Mouse (Mus musculus): ENCODE data around the gene Cenpb.

Gene Cenpb

DNA sequence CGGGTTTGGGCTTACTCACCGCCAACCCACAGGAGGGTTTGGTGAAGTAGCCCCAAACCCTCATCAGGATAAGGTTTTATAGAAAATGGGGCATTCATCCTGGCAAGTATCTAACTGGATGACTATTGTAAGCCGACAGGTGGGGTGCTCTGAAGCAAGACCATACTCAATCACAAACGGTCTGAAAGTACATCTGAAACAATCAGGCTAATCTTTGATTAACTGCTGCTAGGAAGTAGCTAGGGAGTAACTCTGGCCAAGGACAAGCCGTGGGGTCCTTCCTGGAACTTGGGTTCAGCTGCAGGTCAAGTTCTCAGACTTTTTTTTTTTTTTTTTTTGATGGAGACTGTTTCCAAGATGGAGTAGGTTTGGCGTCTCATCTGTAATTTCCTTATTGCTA, 11.9 kb downstream of the Cenpb start:
- DNase-seq (ENCODE audit: low spot score in 2 of 2), result no peak

DNA sequence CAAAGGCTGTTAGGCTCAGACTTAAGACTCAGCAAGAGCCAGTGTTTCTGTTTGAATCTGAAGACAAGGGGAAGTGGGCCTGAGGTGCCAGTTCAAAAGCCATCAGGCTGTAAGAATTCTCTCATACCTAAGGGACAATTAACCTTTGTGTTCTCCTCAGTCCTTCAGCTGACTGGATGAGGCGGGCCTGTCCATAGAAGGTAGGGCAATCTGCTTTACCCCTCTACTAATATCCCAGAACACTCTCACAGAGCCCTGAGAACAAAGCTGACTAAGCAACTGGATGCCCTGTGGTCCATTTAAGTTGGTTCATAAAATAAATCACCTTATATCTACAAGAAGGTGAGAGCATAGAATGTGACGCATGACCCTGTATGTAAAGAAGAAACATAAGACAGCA, 13.7 kb downstream of the Cenpb start:
- DNase-seq (ENCODE audit: low spot score in 2 of 2), result no peak

DNA sequence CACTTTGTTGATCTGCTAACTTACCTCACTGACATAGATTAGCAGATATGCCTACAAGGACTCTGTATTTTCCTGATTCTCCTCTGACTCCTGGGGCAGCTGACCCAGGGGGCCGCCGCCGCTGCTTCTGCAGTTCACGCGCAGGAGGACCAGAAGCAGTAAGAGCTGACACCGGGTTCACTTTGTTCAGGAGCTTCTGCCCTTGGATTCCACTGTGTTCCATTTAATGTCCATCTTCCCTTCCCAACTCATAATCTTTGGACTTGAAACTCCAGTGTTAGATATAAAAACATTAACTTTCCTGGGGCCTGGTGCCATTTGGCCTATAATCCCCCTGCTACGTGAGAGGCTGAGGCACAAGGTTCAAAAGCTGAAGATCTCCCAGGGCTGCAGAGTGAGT, 15.9 kb downstream of the Cenpb start:
- no peak for DNase-seq (ENCODE audit: low spot score in 2 of 2)

DNA sequence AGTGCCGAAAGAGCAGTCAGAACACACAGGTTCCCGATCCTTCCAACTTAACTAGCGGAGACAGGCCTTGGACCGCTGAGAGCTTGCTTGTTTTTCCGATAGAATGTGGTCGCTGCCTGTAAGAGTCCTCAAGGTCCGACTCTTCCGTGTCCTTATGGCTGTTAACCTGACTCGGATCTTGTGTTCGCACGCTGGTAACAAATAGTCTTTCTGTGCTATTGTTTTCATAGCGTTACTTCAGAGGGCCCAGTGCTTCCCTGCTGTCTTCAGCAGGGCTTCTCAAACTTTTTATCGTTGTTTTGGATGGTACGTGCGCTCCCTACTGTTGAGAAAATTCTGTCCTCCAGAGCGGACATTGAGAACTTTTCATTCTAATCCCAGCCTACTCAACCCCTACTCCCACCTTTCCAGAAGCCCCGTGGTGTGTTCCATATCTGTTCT, 19.2 kb downstream of the Cenpb start:
- no peak for DNase-seq (ENCODE audit: low spot score in 2 of 2)

DNA sequence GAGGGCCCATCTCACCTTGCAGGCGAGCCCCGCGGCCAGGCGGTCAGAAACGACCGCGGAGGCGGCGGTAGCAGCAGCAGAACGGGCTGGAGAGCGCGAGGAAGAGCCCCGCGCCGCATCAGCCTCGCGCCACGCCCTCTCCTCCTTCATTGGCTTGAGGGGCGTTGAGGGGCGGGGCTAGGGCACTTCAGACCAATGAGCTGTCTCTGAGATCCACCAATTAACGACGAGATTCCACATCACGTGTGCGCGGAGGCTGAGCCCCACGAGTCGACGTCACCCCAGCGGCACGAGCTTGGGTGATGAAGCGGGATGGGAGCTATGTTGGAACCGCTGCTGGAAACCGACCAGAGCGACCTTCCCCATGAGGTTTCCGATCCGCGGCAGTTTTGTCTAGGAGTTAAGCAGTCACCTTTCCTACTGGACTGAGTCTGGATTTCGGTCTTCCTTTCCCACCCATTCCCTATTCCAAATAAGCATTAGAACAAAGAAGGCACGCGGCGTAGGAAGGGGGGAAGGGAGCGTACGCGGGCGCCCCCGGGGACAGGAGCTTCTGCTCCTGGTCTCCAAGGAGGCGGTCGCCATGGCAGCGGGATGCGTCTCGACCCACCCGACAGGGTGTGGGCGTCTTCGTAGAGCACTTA, 19.8 kb downstream of the Cenpb start, which contains the start of gene 1700037H04Rik:
Gene 1700037H04Rik (minus strand): TSS at position 144 of the 644 bp plus-strand sequence.
- peak; percentile 99 for DNase-seq (ENCODE audit: low spot score in 2 of 2)

DNA sequence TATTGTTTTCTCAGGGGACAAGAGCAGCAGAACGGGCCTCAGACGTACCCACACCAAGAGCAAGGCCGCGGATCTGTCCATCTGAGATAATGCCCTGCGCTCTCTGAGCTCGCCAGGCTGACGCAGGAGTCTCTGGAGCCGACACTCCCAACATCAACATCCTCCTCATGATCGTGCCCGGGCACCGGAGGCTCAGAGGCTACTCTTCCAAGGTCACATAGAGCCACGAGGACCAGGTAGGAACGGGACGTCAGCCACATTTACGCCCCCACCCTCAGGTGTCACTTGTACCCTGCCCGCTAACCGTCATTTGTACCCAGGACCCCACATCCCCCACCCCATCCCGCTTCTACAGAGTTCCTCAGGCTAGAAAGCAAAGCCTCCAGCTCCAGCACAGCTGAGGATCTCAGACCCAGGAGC, 20.4 kb downstream of the Cenpb start:
- DNase-seq (ENCODE audit: low spot score in 2 of 2), result no peak

DNA sequence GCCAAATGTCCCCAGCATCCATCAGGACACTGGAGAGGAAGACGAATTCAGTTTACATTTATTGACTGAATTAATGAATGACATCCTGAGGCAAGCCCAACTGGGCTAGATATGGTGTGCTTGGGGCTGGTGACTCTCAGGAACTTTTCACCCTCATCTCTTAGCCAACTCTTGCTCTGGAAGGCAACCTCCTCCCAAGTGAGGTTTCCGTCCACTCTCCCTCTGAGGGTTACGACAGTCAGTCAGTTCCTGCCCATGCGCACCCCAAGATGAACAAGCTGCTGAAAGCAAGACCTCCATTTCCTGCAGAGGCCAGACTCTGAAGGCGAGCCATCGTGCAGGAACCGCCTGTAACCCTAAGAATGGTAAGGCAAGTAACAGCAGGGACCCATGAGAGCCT, 22.9 kb downstream of the Cenpb start:
- no peak for DNase-seq (ENCODE audit: low spot score in 2 of 2)

DNA sequence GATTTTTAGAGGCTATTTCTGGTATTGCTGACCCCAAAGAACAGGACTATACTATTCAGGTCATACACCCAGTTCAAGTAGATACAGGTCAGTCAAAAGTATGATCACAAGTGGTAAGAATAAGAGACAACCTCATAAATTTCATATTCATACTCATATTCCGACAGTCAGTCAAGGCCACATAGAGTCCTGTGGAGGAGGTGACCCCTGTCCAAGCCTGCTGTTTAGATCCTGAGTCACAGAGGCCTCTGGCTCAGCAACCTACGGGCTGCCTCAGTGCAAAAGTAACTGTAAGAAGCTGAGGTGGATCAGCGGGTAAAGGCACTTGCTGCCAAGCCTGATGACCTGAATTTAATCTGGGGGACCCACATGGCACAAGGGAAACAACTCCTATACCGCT, 25.8 kb downstream of the Cenpb start:
- no peak for DNase-seq (ENCODE audit: low spot score in 2 of 2)

DNA sequence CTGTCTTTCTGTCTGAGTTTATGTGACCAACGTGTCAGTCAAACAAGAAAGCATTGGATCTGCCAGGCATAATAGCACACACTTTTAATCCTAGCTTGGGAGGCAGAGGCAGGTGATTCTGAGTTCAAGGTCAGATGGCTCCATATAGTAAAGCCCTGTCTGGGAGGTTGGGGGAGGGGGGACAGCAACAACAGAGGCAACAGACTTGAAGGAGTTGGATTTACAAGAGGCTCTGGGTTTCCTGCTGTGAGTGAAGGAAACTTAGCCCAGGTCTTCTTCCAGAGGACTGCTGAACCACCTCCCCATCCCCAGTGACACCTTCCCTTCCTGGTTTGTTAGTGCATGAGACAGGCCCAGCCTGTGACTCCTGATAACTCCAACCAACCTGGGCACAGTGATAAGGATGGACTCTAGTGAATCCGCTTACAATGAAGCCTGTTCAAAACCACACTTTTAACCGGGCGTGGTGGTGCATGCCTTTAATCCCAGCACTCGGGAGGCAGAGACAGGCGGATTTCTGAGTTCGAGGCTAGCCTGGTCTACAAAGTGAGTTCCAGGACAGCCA, 27.6 kb downstream of the Cenpb start:
- DNase-seq (ENCODE audit: low spot score in 2 of 2), result no peak

DNA sequence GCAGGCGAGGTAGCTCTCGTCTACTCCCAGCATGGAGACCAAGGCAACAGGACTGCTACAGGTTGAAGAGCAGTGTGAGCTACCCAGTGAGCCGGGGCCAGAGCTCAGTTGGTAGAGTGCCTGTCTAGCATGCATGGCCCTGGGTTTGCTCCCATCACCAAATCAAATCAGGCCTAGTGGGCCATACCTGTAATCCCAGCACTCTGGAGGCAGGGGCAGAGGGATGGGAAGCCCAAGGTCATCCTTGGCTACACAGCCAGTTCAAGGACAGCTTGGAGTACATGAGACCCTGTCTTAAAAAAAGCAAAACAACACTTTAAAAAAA, 30.7 kb downstream of the Cenpb start:
- DNase-seq (ENCODE audit: low spot score in 2 of 2), result no peak

DNA sequence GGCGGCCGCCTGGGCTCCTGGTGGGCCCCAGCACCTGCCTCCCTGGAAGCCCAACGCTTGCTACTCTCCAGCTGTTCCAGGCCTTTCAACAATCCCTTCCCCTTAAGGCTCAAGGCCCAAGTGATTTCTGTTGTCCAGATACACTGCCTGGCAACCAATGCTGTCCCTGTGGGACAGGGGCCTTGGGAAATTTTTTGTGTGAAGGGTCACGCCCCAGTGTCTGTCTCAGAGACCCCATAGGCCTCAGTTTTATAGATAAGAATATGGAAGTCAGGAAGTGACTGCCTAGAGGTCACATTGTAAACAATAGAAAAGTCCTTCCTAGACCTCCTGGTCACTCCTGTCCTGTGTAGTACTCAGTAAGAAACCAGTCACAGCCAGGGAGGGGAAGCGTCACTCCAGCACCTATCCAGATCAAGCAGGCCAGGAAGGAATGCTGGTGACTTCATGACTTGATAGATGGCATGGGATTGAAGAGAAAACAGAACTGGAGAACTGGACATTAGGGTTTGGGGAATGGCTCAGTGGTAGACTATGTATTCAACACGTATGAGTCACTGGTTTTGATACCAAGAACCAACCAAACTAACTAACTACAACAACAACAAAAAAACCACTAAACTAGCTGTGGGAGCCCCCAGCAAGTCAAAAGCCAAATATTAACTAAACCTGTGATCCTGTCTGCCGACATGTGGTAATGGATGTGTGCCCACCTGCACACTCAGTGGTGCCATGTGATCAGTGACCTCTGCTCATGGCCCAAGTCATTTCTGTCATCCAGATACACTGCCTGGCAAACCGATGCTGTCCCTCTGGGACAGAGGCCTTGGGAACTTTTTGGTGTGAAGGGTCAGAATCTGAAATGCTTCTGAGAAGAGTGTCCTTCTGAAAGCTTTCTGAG, 31.3 kb downstream of the Cenpb start:
- no peak for DNase-seq (ENCODE audit: low spot score in 2 of 2)

DNA sequence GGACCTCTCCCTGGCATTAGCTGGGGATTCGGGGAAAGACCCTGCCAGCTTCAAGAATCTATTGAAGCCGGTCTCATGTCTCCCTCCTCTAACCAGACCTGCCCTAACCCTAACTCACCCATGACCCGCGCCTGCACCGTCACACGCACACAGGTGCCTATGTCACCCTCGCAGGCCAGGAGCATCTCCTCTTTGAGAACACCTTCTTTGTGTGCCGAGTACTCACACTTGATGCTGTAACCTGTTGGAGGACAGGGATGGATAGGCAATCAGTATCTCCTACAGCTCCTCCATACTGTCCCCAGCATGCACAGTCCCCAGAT, 32.9 kb downstream of the Cenpb start:
- DNase-seq (ENCODE audit: low spot score in 2 of 2), result no peak

DNA sequence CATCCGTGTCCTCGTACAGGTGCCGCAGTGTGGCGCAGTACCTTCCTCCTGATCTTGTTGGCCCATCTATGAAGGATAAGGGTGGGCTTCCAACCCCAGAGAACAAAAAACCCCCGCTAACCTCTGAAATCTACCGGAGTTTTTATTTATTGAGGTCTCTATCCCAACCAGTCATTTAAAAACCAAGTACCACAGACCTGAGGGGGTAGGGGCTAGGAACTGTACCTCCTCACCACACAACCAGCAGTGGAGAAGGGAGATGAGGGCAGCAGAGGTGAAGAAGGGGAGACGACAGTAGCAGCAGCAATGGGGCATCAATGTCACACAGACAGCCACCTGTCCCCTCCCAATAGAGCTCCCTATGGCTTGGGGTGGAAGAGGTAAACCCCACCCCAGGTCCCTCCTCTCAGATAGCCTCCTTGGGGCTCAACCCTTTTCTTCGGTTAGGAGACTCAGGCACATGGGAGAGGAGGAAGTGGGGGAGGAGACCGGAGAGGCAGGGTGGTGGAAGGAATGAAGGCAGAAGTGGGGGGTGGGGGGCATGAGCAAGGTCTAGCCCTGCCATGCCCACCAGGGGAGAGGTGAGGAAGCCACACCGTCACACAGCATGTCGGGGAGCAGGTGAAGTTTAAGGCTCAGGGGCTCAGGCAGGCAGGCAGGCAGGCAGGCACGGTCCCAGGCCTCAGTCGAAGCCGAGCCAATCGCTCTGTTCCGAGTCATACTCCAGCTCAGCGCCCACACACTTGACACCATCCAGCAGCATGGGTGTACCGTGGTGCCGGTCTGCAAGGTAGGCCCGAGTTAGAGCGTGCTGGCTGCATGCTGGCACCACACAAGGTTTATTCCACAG, 33.4 kb downstream of the Cenpb start:
- DNase-seq (ENCODE audit: low spot score in 2 of 2), result no peak

DNA sequence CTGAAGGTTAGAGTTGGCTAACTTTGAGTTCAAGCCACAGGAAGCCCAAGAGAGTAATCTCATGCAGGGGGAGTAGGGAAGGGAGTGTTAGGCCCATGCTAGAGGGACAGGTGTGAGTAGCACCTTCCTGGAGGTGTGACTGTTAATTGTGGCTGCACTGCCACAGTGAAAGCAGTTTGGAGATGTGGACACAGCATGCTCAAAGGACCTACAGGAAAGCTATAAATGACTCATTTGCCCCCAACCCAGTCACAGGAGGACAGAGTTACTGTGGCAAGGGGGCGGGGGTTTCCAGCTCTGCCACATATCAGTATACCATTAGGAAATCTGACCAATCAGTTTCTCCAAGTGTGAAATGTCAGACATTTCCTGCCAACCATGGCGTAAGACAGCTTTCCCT, 34.3 kb downstream of the Cenpb start:
- DNase-seq (ENCODE audit: low spot score in 2 of 2), result no peak

DNA sequence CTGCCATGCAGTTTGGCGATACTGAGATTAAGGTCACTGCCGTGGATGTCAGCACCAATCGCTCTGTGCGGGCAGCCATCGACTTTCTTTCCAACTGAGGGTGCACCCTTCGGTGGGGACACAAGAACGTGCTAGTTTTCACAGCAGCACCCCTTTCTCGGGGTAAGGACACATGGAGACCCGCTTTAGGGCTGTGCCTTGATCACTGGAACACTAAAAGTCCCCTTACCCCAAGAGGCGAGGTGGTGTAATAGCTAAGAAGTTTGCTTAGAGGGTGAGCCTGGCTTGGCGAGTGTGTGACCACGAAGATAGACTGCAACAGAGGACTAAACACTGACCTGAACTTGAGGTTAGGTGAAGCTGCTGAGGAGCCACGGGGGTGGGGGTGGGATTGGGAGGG, 34.7 kb downstream of the Cenpb start:
- no peak for DNase-seq (ENCODE audit: low spot score in 2 of 2)

DNA sequence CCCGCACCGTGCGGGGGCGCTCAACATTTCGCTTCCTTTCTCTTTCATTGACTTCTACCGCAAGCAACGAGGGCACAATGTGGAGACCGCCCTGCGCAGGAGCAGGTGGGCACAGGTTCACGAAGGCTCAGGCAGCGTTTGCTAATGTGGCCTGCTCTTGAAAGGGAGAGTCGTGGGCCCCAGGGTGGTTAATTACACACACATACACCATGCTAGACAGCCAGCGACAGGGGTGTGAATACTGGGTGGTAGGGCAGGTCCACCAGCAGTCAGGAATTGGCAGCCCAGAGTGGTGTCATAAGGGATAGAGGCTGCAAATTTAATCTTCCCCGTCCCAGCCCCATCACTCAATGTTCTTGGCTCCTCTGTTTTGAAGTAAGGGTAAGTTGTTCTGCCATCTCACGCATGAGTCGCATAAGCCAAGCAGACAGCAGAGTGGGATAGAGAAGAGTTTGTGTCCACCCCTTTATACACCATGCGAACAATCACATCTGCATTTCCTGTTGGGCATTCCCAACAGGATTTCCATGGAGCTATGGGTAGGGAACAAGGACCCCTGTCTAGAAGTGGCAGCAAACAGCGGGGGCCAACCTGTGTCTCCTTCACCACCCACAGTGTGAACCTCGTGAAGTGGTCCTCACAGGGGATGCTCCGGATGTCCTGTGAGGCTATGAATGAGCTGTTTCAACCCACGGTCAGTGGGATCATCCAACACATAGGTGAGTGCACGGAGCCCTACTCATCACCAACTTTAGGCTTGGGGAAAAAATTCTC, 36.7 kb downstream of the Cenpb start:
- DNase-seq (ENCODE audit: low spot score in 2 of 2), result no peak

DNA sequence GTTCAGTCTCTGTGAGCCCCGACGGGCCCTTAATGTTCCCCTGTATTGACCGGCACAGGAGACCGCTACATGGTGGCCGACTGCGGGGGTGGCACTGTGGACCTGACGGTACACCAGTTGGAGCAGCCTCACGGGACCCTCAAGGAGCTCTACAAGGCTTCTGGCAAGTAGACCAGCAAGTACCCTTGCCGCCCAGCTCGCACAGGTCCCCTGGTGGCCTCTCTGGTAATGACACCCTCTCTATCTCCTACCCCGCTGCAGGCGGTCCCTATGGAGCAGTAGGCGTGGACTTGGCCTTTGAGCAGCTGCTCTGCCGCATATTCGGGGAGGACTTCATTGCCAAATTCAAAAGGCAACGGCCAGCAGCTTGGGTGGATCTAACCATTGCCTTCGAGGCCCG, 37.3 kb downstream of the Cenpb start:
- DNase-seq (ENCODE audit: low spot score in 2 of 2), result peak in 1 of 2 experiments; percentile 64

DNA sequence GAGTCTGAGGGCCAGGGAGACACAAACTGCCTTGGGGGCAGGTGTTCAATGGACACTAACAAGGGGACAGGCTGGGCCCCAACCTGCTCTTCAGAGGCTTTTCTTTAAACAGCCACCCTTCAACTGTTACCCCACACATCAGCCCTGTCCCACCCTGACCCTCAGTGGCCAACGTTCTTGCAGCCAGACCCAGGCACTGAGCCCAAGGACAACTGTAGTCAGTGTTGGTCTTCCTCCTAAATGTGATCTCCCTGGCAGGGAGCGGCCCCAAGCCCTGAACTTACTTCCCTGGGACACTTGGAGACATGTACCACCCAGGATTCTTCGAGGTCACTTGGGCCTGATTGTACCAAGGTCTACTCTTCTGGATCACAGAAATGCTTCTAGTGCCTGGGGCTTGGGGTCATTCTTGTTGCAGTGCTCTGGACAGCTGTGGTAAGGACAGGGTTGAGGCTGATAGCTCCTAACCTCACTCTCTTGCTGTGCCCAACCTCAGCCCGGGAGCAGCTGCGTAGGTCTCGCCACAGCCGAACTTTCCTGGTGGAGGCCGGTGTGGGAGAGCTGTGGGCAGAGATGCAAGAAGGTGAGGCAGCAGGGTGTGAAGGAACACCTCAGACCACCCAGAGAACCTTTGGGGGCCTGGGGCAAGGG, 38.4 kb downstream of the Cenpb start:
- DNase-seq (ENCODE audit: low spot score in 2 of 2), result no peak

DNA sequence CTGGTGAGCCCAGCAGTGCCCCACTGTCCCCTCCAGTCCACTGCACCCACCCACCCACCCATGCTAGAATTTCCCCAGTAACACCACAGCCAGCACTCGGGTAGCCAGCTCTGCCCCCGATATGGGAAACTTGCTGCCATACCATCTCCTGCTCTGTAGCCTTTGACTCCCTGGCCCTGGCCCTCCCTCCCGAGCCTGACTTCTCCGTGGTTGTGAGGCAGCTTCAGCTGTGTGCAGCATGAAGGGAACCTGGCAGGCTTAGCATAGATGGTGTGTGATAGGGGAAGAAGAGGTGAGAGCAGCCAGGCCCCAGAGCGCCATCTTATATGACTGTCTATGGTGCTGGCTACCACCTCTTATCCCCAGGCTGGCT, 39.3 kb downstream of the Cenpb start:
- DNase-seq (ENCODE audit: low spot score in 2 of 2), result no peak

DNA sequence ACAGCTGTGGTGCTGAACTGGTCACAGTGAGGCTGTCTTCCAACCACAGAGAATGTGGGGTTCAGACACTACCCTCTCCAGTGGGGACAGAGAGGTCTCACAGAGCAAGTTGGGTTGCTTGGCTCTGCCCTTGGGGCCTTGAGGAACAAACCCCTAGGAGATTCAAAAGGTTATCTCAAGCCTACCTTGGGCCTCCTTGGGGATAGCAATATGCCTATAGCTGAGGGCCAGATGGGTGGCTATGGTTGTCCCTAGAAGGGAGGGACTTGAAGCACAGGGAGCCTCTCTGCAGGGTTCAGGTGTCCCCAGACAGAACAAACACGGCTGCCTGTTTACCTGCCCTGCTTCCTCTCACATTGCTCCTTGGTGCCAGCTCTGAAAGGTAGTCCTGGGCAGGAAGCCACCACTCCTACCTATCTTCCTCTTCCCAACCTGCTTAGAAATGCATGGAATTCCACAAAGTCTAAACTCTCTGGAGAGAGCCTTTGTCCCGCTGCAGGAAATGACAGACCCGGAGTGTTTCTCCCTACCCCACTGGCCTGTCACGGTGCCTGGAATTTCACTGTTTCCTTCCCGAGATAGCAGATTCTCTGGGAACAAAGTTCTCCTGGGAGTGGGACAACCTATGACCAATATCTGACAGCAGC, 39.9 kb downstream of the Cenpb start:
- DNase-seq (ENCODE audit: low spot score in 2 of 2), result peak in 1 of 2 experiments; percentile 19

Measured in right cerebral cortex, postnatal 10 days (tissue).